Mouse (Mus musculus) c-Kit-positive CD71-positive TER-119-positive erythroid progenitor cells, embryonic 14.5 days (primary cell): ENCODE data around the gene Eif4e2.

ENCODE experiments used
- DNase-seq: peaks from one replicate; pipeline ENCODE4 v3.0.0-alpha.2; 2013; ENCODE audit warnings: low spot score

Gene Eif4e2

DNA sequence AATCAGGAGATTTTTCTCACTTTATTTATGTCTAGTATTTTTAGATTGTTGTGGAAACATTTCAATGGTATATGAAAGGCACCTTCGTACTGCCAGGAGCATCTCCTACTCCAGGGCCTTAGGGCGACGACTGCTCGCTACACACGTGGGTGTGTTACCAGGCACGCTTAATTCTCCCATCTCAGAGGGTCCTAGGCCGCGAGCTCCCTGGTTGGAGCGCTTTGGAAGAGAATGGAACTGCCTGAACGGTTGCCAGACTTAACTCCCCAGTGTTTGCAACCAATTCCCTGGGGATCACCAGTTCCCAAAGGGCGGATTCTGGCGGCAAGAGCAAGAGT, 50.1 kb downstream of the Eif4e2 start:
- no peak for DNase-seq

DNA sequence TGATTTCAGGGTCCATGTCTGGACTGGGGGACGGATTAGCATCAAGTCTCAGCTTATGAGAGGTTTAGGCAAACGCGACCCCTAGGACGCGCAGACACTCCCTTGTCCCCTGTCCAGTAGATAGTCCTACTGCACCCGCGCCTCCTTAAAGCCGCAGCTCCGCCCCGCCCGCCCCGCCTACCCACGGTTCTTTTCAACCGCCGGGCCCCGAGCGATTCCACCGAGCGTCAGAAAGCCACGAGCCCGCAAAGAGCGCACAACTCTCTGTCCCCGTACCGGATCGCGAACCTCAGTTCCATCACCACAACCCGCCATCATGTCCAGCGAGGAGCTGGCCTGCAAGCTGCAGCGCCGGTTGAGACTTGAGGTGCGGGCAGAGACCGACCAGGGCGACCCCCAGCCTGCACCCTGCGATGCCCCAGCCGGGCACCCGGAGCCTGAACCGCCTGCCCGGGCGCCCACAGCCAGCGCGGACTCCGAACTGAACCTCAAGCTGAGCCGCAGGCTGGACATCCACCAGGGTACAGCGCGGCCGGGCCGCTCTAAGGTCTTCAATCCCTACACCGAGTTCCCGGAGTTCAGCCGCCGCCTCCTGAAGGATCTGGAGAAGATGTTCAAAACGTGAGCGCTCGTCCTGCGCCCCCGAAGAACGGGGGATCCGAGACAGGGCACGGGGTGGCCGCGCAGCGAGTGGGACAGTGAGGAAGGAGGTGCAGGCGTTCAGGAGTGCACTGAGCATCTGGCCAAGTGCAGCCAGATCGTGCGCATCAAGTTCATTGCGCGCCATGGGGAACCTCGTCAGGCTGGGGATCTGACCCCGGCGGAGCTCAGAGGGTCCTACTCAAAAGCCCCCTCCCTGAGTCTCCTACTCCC, 50.7 kb downstream of the Eif4e2 start, which contains the start of gene Efhd1:
Gene Efhd1 (plus strand): TSS at position 230 of the 873 bp plus-strand sequence.
- DNase-seq = no peak

DNA sequence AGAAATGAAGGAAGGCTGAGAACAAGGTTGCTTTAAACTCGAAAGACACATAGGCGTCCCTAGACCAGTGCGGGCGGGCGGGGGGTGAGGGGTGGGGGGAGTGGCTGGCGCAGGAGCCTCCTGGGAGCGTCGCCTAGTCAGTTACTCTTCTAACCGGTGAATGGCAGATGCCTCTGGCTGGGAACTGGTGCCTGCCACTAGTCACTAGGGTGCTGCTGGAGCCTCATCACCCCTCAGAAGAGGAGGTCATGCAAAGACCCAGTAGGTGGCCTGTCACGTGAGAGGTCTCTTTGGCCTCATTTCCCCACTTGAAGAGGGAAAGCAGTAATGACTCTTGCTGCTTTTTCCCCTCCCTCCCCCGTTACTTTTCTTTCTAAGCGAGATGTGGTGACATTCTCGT, 51.5 kb downstream of the Eif4e2 start:
- no peak for DNase-seq

DNA sequence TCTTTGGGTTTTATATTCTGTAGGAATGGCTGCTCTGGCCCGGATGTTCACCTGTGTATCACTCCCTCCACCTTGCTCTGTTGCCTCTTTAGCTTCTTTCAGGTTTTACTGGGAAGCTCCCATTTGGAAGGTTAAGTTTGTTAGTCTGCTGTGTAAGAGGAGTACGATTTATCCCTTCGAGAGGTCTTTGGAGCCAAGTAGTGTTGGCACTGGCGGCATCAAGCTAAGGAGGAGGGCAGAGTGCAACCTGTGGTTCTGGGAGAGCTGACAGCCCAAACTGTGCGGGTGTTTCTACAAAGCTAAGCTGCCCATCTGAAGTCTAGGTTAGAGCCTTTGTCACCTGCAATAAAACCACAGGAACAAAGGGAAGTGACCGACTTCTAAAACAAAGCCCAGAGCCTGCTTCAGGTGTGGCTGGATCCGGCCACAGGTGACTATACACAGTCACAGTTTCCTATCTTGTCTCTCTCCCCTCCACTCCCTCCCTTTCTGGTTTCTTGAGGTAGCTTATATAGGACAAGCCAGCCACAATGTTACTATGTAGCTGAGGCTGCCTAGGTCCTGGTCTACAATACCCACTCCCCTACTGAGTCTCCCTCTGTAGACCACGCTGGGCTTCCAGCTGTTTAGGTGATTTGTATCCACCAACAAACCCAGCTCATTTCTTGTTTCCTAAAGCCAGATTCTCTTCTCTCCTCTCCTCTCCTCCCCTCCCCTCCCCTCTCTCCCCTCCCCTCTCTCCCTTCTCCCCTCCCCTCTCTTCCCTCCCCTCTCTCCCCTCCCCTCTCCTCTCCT, 52.8 kb downstream of the Eif4e2 start:
- no peak for DNase-seq

DNA sequence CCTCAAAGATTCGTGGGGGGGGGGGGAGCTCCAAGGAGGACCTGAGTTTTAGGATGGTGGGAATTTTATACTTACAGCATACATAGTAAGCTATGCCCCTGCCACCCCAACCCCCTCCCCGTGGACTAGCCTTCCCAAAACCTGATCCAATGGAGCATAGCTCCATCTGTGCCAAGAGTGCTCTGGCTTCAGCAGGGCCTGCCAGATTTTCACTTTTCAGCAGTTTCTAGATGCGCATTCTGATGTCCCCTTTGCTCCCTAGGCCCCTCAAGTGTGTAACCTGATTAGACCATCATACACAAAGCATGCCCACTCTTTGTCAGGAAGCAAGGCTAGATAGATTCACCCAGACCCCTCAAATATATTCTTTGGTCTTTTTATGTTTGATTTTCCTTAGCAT, 56.5 kb downstream of the Eif4e2 start:
- DNase-seq = no peak

DNA sequence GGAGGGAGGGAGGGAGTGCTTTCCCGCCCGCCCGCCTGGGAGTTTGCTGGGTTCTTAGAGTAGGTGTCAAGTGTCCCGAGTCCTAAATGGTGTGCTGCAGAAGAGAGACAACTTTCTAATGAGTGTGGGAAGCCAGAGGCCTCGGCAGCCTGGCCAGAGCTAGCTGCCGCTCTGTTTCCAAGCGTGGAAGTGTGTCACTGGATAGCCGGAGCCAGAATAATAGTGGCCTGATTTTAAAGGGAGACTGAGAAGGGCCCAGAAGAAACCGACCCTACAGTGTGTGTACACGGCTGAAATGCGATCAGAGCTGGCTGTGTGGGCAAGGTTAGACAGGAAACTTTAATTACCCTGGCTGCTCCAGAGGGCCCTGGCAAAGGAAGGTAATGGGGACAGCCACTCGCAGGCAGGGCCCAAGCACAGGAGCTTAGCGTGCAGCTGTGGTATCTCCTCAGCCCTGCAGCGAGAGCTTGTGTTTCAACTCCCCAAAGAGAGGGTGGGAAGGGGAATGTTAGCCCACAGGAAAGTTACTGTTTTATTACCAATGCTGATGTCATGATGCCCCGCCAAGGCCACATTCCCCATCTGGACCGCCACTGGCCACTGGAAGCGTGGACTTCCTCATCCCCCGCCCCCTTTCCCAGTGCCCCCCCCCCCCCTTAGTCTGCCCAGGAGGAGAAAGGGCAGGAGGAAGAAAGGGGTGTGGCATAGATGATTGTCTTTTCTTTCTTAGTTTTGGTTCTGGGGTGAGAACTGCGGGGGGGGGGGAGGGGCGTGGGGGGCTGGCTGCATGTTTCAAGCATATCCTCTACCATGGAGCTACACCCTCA, 57.1 kb downstream of the Eif4e2 start:
- DNase-seq = no peak

DNA sequence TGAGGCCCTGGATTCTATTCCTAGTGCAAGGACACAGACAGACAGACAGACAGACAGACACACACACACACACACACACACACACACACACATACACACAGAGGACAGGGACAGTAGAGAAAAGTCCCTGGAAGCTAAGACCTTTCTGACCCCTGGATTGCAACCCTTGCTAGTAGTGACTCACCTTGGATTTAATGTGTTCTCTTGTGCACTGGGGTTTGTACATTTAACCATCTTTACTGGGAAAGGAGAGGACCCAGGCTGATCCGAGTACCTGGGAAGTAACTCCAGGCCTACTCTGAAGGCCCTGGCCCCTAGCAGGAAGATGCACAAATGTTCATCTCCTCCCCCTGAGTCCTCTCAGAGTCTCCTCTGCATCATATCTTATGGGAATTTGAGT, 57.9 kb downstream of the Eif4e2 start:
- no peak for DNase-seq

DNA sequence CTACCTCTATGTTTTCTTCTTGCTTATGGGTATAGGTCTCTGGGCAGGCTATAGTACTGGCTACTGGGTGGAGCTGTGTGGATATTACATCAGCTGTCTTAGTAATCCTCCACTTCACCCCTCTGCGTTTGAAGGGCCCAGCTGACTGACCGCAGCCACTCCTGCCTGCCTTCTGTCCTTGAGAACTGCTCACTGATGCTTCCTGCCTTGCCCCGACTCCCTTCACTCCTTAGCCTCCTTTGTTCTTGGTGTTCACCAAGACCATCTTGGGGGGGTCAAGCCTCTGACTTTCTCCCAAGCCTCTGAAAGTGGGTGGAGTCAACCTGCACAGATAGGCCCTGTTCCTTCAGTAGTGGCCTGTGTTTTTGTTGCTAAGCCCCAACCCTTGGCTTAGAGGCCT, 58.7 kb downstream of the Eif4e2 start:
- DNase-seq = no peak

DNA sequence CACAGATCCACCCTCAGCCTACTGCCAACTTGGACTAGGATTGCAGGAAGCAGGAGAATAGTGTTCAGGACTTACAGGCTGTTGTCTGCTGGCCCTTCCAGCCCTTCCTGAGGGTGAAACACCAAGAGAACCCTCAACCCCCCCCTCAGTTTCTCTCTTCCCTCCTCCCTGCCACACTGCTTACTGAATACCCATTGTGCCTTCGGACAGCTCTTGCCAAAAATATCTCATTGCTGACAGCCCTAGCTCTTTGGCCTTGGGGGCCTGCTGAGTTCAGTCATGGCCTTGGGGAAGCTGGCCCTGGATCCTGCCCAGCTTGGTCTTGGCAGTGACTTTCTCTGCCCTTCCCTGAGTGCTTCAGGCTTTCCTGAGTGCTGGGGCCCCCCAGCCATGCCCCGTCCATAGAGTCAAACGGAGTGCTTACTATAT, 59.8 kb downstream of the Eif4e2 start:
- no peak for DNase-seq

DNA sequence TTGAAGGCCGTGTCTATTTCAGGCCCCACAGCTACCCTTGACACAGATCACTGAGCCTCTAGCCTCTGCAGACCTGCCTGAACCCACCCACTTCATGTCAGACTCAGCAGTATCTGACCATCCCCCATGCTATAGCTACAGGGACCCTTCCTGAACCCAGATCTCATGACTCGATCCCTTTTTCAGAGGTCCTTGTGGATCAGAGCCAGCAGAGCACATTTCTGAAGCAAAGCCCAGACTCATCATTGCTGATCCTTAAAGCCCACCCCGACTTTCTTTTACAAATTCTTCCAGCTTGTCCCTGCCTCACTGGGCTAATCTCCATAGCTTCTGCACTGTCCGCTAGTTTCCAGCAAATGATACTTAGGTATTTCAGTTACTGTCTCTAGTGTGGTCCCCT, 60.4 kb downstream of the Eif4e2 start:
- no peak for DNase-seq

DNA sequence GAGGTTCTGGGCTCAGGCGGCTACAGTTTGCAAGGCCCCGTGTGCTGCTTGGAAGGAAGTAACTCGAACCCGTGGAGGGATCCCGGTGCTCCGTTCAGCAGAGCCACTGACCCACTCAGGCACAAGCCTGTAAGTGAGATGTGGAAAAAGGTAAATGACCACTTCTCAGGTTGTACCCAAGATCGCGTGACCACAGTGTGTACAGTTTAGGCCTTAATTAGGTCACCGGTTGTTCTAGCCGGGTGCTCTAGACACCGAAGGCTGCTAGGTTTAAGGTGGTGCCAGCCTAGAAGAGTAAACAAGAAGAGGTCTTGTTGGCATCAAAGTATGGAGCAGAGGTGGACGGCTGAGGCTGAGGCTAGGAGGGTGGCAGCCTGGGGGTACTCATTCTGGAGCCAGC, 61.4 kb downstream of the Eif4e2 start:
- no peak for DNase-seq

DNA sequence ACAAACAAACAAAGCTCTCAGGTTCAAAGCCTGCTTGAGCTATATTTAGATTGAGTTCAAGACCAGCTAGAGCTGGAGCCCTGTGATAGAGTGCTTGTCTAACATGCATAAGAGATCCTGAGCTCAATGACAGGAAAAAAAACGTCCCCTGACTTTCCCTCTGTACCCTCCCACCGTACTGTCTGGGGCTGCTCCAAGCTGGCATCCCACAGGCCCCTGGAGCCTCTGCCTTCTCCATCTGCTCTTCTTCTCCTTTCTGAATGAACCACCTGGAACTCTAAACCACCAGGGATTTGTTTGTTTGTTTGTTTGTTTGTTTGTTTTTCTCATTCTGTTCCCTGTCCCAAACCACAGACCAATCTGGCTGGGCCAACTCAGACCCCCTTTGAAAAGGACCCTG, 62.3 kb downstream of the Eif4e2 start:
- no peak for DNase-seq

DNA sequence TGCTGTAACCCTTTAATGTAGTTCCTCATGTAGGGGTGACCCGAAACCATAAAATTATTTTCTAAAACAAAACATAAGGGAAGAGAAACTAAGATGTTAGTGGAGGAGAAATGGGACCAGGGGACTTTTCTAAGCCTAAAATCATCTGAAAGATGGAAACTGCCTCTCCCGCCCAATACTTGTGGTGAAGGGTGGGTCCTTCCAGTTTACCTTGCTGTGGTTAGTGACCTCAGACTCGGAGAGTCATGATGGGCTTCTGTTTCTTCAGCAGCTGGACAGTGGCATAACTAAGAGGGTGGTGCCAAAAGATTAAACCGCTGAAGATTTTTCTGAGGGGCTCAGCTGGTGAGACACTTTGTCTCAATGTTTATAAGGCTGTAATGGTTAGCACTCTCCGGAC, 66.6 kb downstream of the Eif4e2 start:
- no peak for DNase-seq

DNA sequence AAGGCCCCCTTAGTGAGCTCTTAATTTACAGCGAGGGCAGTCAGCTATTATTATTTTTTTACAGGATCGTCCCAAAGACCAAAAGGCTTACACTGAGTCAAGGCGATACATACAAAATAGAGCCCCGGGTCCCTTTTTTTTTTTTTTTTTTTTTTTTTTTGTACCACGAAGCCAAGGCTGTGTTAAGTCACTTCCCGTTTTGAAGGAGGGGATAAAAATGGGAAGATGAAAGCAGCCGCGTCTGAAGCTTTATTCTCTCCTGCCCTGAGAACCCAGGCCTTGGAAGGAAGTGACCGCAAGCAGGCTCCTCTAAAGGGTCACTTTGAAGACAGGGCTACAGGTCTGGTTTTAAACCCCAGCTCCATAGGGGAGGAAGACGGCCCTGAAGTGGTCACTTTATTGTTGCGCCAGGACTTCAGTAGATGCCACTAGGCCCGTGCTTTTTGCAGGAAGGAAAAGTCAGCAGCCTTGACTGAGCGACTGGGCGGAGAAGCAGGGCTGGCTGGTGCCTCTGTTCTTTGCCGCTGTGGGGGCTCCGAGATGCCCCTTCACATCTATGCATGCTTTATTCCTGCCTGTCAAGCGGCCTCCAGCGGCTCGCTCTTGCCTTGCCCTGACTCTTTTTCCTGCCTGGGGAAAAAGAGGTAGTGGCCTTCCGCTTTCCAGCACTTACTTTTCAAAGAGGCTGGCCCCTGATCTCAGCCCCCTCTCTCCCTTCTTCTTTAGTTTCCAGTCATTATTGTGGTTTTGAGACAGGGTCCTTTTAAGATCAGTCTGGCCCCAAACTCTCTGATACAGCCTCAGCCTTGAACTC, 68.1 kb downstream of the Eif4e2 start:
- no peak for DNase-seq

DNA sequence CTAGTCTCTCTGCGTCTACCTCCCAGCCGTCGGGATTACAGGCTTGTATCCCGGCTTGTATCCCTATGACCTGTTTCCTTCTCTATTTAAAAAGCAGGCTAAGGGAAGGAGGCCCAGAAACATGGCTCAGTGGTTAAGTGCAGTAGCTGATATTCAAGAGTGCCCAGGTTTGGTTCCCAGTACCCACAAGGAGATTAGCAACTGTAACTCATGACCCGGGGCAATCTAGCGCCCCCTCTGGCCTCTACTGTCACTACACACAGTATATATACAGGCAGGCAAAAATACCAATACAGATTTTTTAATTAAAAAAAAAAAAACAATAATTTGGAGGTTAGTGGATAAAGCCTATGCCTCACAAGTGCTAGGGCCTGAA, 68.7 kb downstream of the Eif4e2 start:
- no peak for DNase-seq

DNA sequence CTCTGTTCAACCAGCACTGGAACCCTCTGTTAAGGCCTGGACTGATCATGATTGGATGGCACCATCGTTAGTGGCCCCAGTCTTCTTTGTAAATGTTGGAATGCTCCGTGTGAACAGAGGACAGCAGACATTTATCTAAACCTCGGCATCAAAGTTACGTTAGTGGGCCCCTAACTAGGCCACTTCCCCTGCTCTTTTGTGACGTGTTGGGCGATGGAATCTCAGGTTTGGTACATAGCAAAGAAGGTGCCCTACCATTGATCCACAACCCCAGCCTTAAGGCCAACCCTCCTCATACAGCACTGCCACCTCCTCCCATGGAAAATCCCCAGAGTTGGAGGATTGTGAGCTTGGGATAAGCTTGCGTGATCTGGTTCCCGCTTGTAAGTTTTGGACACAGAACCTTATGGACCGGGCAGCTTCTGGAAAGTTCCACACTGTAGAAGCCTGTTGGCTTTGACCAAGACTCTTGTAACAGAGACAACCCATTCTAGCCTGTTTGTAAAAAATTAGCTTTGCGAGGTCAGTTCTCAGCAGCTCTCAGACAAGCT, 69.8 kb downstream of the Eif4e2 start:
- no peak for DNase-seq

DNA sequence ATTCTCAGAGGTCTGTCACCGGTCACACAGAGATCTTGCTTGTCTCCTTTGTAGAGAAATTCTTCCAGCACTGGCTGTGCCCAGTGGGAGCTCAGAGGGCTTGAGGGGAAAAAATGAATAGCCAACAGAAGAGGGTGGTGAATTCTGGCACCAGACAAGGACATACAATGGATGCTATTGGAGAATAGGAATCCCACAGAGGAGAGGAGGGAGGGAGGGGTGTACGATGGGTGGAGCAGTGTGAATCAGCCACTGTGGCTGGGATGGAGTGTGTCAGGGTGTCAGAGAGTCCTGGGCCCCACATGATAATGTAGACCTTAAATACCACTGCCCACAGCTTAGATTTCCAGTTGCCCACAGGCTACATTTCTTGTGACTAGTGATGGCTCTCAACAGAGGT, 73.4 kb downstream of the Eif4e2 start:
- DNase-seq = no peak
